Mouse (Mus musculus): ENCODE results near the gene Hivep1. TPM values are rescaled to one million over a fixed set of nuclear protein-coding genes. Genes with fewer than 3 reads are reported as not detected.
A peak's percentile ranks its signal among the peaks of the same experiment; 100 is the strongest.

The Hivep1 gene
- total RNA-seq (2014; rRNA removed) = 19.9 and 26.7 TPM in 2 replicates
- polyA plus RNA-seq (2015; fragmentation: Nextera tagmentation; extraction: Ambion mirVana) = 10.8 and 16.6 TPM in 2 replicates

GRCm38 (mm10) chr13:42051961-42052695 is at the start of gene Hivep1:
Gene Hivep1 (plus strand): TSS chr13:42052021.
- Histone ChIP-seq H3K4me2 (ENCODE audit: low read depth) (peak within 1 kb of the TSS; percentile 82), H3K27ac (ENCODE audit: low read depth, low read length) (peak within 1 kb of the TSS; percentile 93), H3K9ac (peak within 1 kb of the TSS; percentile 89)

GRCm38 (mm10) chr13:42015484-42016045 is 36.3 kb upstream of the Hivep1 start:
- peak; percentile 23; the same call in 1 of the 2 replicates for ATAC-seq

More at GRCm38 (mm10) chr13:42051961-42052695, at the start of gene Hivep1:
- peak; percentile 81 for ATAC-seq
- peak; percentile 83 for DNase-seq
- Histone ChIP-seq H3K9me3 (ENCODE audit: low read length) (no peaks in the 10 kb centered on the region), H3K4me3 (ENCODE audit: low read depth, low read length) (peak within 1 kb of the TSS; percentile 90), H3K36me3 (ENCODE audit: insufficient read depth) (0 out of 2 replicates have a peak, but pooled peaks cover 6% of the 10 kb centered on the region), H3K4me1 (ENCODE audit: insufficient read depth) (0 out of 2 replicates have a peak, but pooled peaks cover 9% of the 10 kb centered on the region), H3K27me3 (ENCODE audit: insufficient read depth, low read length) (no peaks in the 10 kb centered on the region)
- no peak; the same call in 1 of the 2 replicates for TF ChIP-seq CTCF (IDR thresholded peaks at IDR 0.05; ENCODE audit: low read depth)
- WGBS = 2% methylated on average over 80 of the region's 100 CpGs

GRCm38 (mm10) chr13:42016218-42016617 is 35.6 kb upstream of the Hivep1 start:
- TF ChIP-seq CTCF (IDR thresholded peaks at IDR 0.05; ENCODE audit: low read depth) = no peak
- Histone ChIP-seq H3K9ac (no peak overlapping the region), H3K9me3 (ENCODE audit: low read length) (no peaks in the 10 kb centered on the region), H3K27ac (ENCODE audit: low read depth, low read length) (no peak overlapping the region), H3K4me3 (ENCODE audit: low read depth, low read length) (no peak overlapping the region), H3K27me3 (ENCODE audit: insufficient read depth, low read length) (no peaks in the 10 kb centered on the region), H3K4me1 (ENCODE audit: insufficient read depth) (no peaks in the 10 kb centered on the region), H3K4me2 (ENCODE audit: low read depth) (no peak overlapping the region), H3K36me3 (ENCODE audit: insufficient read depth) (no peaks in the 10 kb centered on the region)
- no peak for DNase-seq
- ATAC-seq = no peak
- WGBS = 48% methylated on average over 5 of the region's 5 CpGs

More at GRCm38 (mm10) chr13:42015484-42016045, 36.3 kb upstream of the Hivep1 start:
- Histone ChIP-seq H3K36me3 (ENCODE audit: insufficient read depth) (no peaks in the 10 kb centered on the region), H3K4me1 (ENCODE audit: insufficient read depth) (no peaks in the 10 kb centered on the region), H3K27me3 (ENCODE audit: insufficient read depth, low read length) (no peaks in the 10 kb centered on the region), H3K4me2 (ENCODE audit: low read depth) (no peak overlapping the region), H3K4me3 (ENCODE audit: low read depth, low read length) (no peak overlapping the region), H3K9ac (no peak overlapping the region), H3K9me3 (ENCODE audit: low read length) (no peaks in the 10 kb centered on the region), H3K27ac (ENCODE audit: low read depth, low read length) (no peak overlapping the region)
- WGBS = 65% methylated on average over 10 of the region's 10 CpGs
- TF ChIP-seq CTCF (IDR thresholded peaks at IDR 0.05; ENCODE audit: low read depth) = no peak
- DNase-seq = no peak

- Histone ChIP-seq H3K4me2 (ENCODE audit: low read depth) (no peak overlapping the region), H3K27ac (ENCODE audit: low read depth, low read length) (no peak overlapping the region), H3K27me3 (ENCODE audit: insufficient read depth, low read length) (no peaks in the 10 kb centered on the region), H3K9me3 (ENCODE audit: low read length) (no peaks in the 10 kb centered on the region), H3K36me3 (ENCODE audit: insufficient read depth) (no peaks in the 10 kb centered on the region), H3K4me1 (ENCODE audit: insufficient read depth) (no peaks in the 10 kb centered on the region), H3K9ac (no peak overlapping the region), H3K4me3 (ENCODE audit: low read depth, low read length) (no peak overlapping the region)
- WGBS = 55% methylated on average over 2 of the region's 2 CpGs
- DNase-seq (no peak), ATAC-seq (no peak)
- no peak for TF ChIP-seq CTCF (IDR thresholded peaks at IDR 0.05; ENCODE audit: low read depth)
Measured at GRCm38 (mm10) chr13:42018356-42018755, 33.5 kb upstream of the Hivep1 start.

GRCm38 (mm10) chr13:42041203-42041602 is 10.6 kb upstream of the Hivep1 start:
- DNase-seq (no peak), ATAC-seq (no peak)
- WGBS = 14% methylated on average over 2 of the region's 2 CpGs
- H3K4me2 ChIP-seq (ENCODE audit: low read depth) = no peak overlapping the region
- H3K27me3 ChIP-seq (ENCODE audit: insufficient read depth, low read length) = no peaks in the 10 kb centered on the region
- TF ChIP-seq CTCF (IDR thresholded peaks at IDR 0.05; ENCODE audit: low read depth) = no peak
- H3K4me3 ChIP-seq (ENCODE audit: low read depth, low read length) = no peak overlapping the region
- H3K27ac ChIP-seq (ENCODE audit: low read depth, low read length) = no peak overlapping the region
- no peaks in the 10 kb centered on the region for H3K4me1 ChIP-seq (ENCODE audit: insufficient read depth)
- H3K9me3 ChIP-seq (ENCODE audit: low read length) = no peaks in the 10 kb centered on the region
- no peak overlapping the region for H3K9ac ChIP-seq
- H3K36me3 ChIP-seq (ENCODE audit: insufficient read depth) = no peaks in the 10 kb centered on the region

GRCm38 (mm10) chr13:42043431-42043830 is 8.4 kb upstream of the Hivep1 start:
- no peak overlapping the region for H3K4me2 ChIP-seq (ENCODE audit: low read depth)
- TF ChIP-seq CTCF (IDR thresholded peaks at IDR 0.05; ENCODE audit: low read depth) = no peak
- WGBS = 83% methylated on average over 7 of the region's 7 CpGs
- no peaks in the 10 kb centered on the region for H3K27me3 ChIP-seq (ENCODE audit: insufficient read depth, low read length)
- no peak for ATAC-seq
- no peaks in the 10 kb centered on the region for H3K4me1 ChIP-seq (ENCODE audit: insufficient read depth)
- H3K36me3 ChIP-seq (ENCODE audit: insufficient read depth) = no peaks in the 10 kb centered on the region
- no peak for DNase-seq
- H3K9me3 ChIP-seq (ENCODE audit: low read length) = no peaks in the 10 kb centered on the region
- H3K27ac ChIP-seq (ENCODE audit: low read depth, low read length) = no peak overlapping the region
- no peak overlapping the region for H3K4me3 ChIP-seq (ENCODE audit: low read depth, low read length)
- no peak overlapping the region for H3K9ac ChIP-seq
